Mouse (Mus musculus): ENCODE data around the gene Dusp27.

Dusp27 gene

DNA sequence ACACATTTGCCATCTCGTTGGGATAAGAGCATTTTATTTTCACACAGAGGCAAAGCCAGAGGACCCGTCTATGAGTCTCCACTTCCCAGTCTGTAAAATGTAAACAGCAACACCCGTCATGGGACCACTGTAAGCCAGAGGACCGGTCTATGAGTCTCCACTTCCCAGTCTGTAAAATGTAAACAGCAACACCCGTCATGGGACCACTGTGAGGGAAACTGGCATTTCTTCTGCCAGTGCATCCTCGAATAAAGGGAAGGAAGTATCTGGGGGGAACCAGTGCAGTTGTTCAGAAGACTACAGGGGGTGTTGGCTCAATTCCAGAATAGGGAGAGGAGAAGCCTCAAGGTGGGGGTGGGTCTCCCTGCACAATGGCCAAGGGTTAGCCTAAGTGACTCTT lies 22.3 kb downstream of the Dusp27 start:
- Histone ChIP-seq H3K27me3 (ENCODE audit: insufficient read depth, low read length) (no peaks in the 10 kb centered on the region), H3K9me3 (ENCODE audit: low read length) (peaks cover 51% of the 10 kb centered on the region), H3K36me3 (ENCODE audit: insufficient read depth, low read length) (peaks cover 100% of the 10 kb centered on the region)

DNA sequence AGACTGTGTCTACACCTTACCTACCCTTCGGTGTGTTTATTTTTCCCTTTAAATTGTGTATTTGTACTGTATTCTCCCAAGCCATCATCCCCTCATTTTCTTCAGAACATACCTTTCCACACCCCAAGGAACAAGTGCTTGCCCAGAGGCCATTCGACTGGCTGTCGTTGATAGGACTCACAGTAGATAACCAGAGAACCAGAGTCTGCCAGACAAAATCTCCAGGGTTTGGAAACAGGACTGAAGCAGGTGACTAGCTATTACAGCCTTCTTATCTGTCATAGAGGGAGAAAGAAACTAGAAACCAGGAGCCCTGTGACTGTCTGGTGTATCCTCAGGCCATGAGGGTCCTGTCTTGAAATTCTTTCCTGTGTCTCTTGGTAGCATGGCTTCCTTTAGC lies 22.9 kb downstream of the Dusp27 start:
- Histone ChIP-seq H3K9me3 (ENCODE audit: low read length) (peaks cover 57% of the 10 kb centered on the region), H3K4me3 (replicated peaks; ENCODE audit: low read length) (no peak overlapping the region), H3K36me3 (ENCODE audit: insufficient read depth, low read length) (peaks cover 100% of the 10 kb centered on the region), H3K4me1 (replicated peaks; ENCODE audit: low read depth, low read length) (peaks cover 12% of the 10 kb centered on the region), H3K27me3 (ENCODE audit: insufficient read depth, low read length) (no peaks in the 10 kb centered on the region)
- TF ChIP-seq CTCF (conservative IDR thresholded peaks at IDR 0.05; ENCODE audit: low read length) = no peak
- TF ChIP-seq POU5F1 (IDR thresholded peaks at IDR 0.05; ENCODE audit: borderline replicate concordance, low read length) = no peak
- no peak for TF ChIP-seq NANOG (IDR thresholded peaks at IDR 0.05; ENCODE audit: borderline replicate concordance, low read length)

More for the DNA sequence above, 22.3 kb downstream of the Dusp27 start:
- Histone ChIP-seq H3K4me3 (replicated peaks; ENCODE audit: low read length) (no peak overlapping the region), H3K4me1 (replicated peaks; ENCODE audit: low read depth, low read length) (peaks cover 12% of the 10 kb centered on the region)
- TF ChIP-seq NANOG (IDR thresholded peaks at IDR 0.05; ENCODE audit: borderline replicate concordance, low read length) = no peak
- no peak for TF ChIP-seq POU5F1 (IDR thresholded peaks at IDR 0.05; ENCODE audit: borderline replicate concordance, low read length)
- TF ChIP-seq CTCF (conservative IDR thresholded peaks at IDR 0.05; ENCODE audit: low read length) = no peak

DNA sequence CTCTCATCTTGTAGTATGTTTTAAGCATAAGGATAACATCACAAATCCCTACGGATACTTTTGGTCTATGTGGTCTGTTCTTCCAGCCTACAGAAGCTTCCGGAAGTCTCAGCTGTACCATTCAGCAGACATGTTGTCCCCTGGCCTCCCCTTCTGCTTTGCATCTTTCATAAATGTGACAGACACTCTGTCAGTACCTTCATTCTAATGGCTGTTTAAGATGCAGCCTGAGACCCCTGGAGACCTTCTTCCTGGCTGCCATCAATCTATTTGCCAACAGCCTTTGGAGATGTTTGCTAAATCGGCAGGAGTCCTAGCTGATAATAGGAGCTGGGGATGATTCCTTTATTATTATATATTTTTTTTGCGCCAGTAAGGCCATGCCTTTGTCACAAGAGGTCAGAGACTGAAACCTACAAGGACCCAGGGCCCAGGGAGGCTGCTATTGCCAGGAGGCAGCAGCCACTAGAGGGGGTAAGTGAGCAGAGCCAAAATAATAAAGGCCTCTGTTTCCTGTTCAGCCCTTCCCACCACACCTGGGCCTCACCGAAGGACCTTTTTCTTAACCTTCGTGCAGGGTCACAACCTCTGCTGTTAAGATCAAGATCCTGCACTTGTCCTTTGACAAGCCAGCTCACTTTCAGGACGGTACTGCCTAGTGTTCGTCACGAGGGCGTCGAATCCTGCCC lies 24.7 kb downstream of the Dusp27 start:
- H3K9me3 ChIP-seq (ENCODE audit: low read length) = peaks cover 75% of the 10 kb centered on the region
- H3K36me3 ChIP-seq (ENCODE audit: insufficient read depth, low read length) = peaks cover 100% of the 10 kb centered on the region
- H3K4me3 ChIP-seq (replicated peaks; ENCODE audit: low read length) = no peak overlapping the region
- peaks cover 12% of the 10 kb centered on the region for H3K4me1 ChIP-seq (replicated peaks; ENCODE audit: low read depth, low read length)
- no peaks in the 10 kb centered on the region for H3K27me3 ChIP-seq (ENCODE audit: insufficient read depth, low read length)
- TF ChIP-seq NANOG (IDR thresholded peaks at IDR 0.05; ENCODE audit: borderline replicate concordance, low read length) (no peak), CTCF (conservative IDR thresholded peaks at IDR 0.05; ENCODE audit: low read length) (peak; percentile 93), POU5F1 (IDR thresholded peaks at IDR 0.05; ENCODE audit: borderline replicate concordance, low read length) (no peak)

DNA sequence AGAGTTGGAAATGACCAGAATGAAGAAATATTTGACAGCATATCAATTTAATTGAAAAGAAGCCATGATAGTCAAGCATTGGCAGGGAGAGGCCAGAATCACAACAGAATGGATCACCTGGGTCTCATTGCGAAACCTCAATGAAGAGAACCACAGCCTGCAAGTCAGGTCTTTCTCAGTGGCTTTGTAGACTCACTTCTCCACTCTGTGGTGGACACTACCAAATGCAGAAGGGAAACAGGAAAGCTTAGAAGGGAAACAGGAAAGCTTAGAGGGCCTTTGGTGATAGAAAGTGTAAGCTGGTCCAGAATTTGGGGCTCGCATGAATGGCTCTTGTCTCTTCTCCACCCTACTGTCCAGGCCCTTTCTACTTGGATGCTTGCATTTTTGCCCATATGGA lies 29.6 kb downstream of the Dusp27 start:
- Histone ChIP-seq H3K27me3 (ENCODE audit: insufficient read depth, low read length) (no peaks in the 10 kb centered on the region), H3K4me3 (replicated peaks; ENCODE audit: low read length) (no peak overlapping the region), H3K36me3 (ENCODE audit: insufficient read depth, low read length) (peaks cover 65% of the 10 kb centered on the region), H3K9me3 (ENCODE audit: low read length) (peaks cover 90% of the 10 kb centered on the region), H3K4me1 (replicated peaks; ENCODE audit: low read depth, low read length) (no peaks in the 10 kb centered on the region)
- TF ChIP-seq NANOG (IDR thresholded peaks at IDR 0.05; ENCODE audit: borderline replicate concordance, low read length) = no peak
- TF ChIP-seq CTCF (conservative IDR thresholded peaks at IDR 0.05; ENCODE audit: low read length) = no peak
- no peak for TF ChIP-seq POU5F1 (IDR thresholded peaks at IDR 0.05; ENCODE audit: borderline replicate concordance, low read length)

DNA sequence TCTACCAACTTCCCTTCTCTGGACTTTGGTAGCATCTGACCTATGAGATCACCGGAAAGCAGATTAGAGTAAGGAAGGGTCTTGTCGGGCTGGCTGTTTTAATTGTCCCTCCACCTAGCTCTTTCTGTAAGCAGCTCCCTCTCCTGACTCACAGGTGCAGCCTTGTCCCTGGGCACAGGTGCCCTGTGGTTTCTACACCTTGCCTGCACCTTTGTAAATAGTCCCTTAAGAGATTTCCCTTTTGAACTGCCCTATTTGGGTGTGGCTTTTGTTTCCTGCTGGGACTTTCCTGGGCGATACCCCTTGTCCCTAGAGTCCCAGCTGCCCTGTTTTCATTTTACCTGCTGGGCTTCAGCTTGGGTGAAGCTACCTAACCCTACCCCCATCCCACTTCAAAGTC lies 33.3 kb downstream of the Dusp27 start:
- Histone ChIP-seq H3K36me3 (ENCODE audit: insufficient read depth, low read length) (peaks cover 29% of the 10 kb centered on the region), H3K4me1 (replicated peaks; ENCODE audit: low read depth, low read length) (no peaks in the 10 kb centered on the region)
- TF ChIP-seq CTCF (conservative IDR thresholded peaks at IDR 0.05; ENCODE audit: low read length) (no peak), NANOG (IDR thresholded peaks at IDR 0.05; ENCODE audit: borderline replicate concordance, low read length) (no peak), POU5F1 (IDR thresholded peaks at IDR 0.05; ENCODE audit: borderline replicate concordance, low read length) (no peak)

DNA sequence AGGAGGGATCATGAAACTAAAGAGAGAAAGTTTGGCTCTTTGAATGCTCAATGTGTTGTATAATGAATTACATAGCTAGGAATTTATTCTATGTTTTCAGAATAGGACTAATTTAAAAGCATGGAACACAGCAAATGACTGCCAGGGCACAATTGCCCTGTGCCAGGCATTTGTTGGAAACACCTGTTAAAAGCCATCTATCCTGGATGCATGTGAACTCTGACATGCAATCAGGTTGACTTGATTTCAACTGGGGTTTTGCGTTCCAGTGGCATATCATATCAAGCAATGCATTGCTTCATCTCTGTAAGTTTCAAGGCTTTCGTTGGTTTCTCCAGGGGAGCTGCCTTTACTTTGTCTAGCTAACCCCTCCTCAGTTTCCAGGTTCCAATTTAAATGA lies 37.4 kb downstream of the Dusp27 start:
- Histone ChIP-seq H3K36me3 (ENCODE audit: insufficient read depth, low read length) (no peaks in the 10 kb centered on the region), H3K4me1 (replicated peaks; ENCODE audit: low read depth, low read length) (no peaks in the 10 kb centered on the region), H3K4me3 (replicated peaks; ENCODE audit: low read length) (no peak overlapping the region), H3K9me3 (ENCODE audit: low read length) (peaks cover 24% of the 10 kb centered on the region), H3K27me3 (ENCODE audit: insufficient read depth, low read length) (no peaks in the 10 kb centered on the region; the same call in 1 of the 2 replicates)
- no peak for TF ChIP-seq POU5F1 (IDR thresholded peaks at IDR 0.05; ENCODE audit: borderline replicate concordance, low read length)
- TF ChIP-seq CTCF (conservative IDR thresholded peaks at IDR 0.05; ENCODE audit: low read length) = no peak

More for the DNA sequence above, 33.3 kb downstream of the Dusp27 start:
- Histone ChIP-seq H3K4me3 (replicated peaks; ENCODE audit: low read length) (no peak overlapping the region), H3K9me3 (ENCODE audit: low read length) (peaks cover 53% of the 10 kb centered on the region), H3K27me3 (ENCODE audit: insufficient read depth, low read length) (no peaks in the 10 kb centered on the region; the same call in 1 of the 2 replicates)

DNA sequence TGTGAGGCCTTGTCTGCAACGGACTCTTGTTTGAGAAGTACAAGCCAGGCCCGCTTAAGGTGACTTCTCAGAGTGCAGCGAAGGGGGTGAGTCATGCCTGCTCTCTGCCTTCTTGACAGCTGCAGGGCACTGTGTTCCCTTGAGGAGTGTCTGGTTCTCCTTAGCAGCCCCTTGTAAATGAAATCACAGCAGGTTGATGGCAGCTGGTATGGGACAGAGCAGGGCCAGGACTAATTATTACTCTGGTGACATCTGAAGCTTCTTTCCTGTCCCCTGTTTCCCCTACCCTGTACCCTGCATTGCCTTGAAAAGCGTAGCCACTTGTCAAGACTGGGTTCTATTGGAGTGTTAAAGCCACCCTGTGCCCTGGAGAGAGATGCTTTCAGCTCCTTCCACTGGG lies 38.0 kb downstream of the Dusp27 start:
- TF ChIP-seq CTCF (conservative IDR thresholded peaks at IDR 0.05; ENCODE audit: low read length) = no peak
- Histone ChIP-seq H3K9me3 (ENCODE audit: low read length) (peaks cover 18% of the 10 kb centered on the region), H3K36me3 (ENCODE audit: insufficient read depth, low read length) (no peaks in the 10 kb centered on the region), H3K4me3 (replicated peaks; ENCODE audit: low read length) (no peak overlapping the region), H3K27me3 (ENCODE audit: insufficient read depth, low read length) (no peaks in the 10 kb centered on the region; the same call in 1 of the 2 replicates), H3K4me1 (replicated peaks; ENCODE audit: low read depth, low read length) (no peaks in the 10 kb centered on the region)

DNA sequence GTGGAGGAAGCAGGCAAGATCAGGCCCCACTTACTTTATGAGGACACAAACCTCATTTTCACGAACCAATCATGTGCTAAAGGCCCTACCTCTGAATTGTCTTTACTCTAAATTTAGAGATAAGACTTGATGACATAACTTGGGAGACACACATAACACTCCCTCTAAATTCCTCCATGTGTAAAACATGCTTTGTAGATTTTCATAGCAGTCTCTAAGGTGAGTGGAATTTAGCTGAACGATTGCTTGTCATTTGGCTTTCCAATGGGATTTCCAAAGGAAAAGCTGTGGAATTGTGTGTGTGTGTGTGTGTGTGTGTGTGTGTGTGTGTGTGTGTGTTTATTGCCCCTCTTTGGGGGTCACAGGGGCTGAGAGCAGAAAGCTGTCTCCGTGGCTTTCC lies 38.4 kb downstream of the Dusp27 start:
- Histone ChIP-seq H3K27me3 (ENCODE audit: insufficient read depth, low read length) (no peaks in the 10 kb centered on the region; the same call in 1 of the 2 replicates), H3K36me3 (ENCODE audit: insufficient read depth, low read length) (no peaks in the 10 kb centered on the region), H3K9me3 (ENCODE audit: low read length) (peaks cover 14% of the 10 kb centered on the region), H3K4me3 (replicated peaks; ENCODE audit: low read length) (no peak overlapping the region), H3K4me1 (replicated peaks; ENCODE audit: low read depth, low read length) (no peaks in the 10 kb centered on the region)
- TF ChIP-seq CTCF (conservative IDR thresholded peaks at IDR 0.05; ENCODE audit: low read length) (no peak), POU5F1 (IDR thresholded peaks at IDR 0.05; ENCODE audit: borderline replicate concordance, low read length) (no peak), NANOG (IDR thresholded peaks at IDR 0.05; ENCODE audit: borderline replicate concordance, low read length) (no peak)
